Mouse (Mus musculus): ENCODE data around the gene Dusp14.

Dusp14 gene

GRCm38 (mm10) chr11:84016147-84016809 is 52.8 kb downstream of the Dusp14 start:
- DNase-seq (ENCODE audit: low read depth, low spot score) = no peak

- no peak for DNase-seq (ENCODE audit: low read depth, low spot score)
Measured at GRCm38 (mm10) chr11:84013105-84013504, 56.0 kb downstream of the Dusp14 start.

- no peak for DNase-seq (ENCODE audit: low read depth, low spot score)
Measured at GRCm38 (mm10) chr11:84011576-84011975, 57.5 kb downstream of the Dusp14 start.

GRCm38 (mm10) chr11:84011050-84011449 is 58.0 kb downstream of the Dusp14 start:
- peak; percentile 46 for DNase-seq (ENCODE audit: low read depth, low spot score)

GRCm38 (mm10) chr11:84010411-84010810 is 58.6 kb downstream of the Dusp14 start:
- DNase-seq (ENCODE audit: low read depth, low spot score) = no peak

- DNase-seq (ENCODE audit: low read depth, low spot score) = peak; percentile 29
Measured at GRCm38 (mm10) chr11:84009001-84009400, 60.1 kb downstream of the Dusp14 start.

GRCm38 (mm10) chr11:84003986-84004385 is 65.1 kb downstream of the Dusp14 start:
- DNase-seq (ENCODE audit: low read depth, low spot score) = no peak

- peak; percentile 63 for DNase-seq (ENCODE audit: low read depth, low spot score)
Measured at GRCm38 (mm10) chr11:84001257-84001656, 67.8 kb downstream of the Dusp14 start.

- DNase-seq (ENCODE audit: low read depth, low spot score) = no peak
Measured at GRCm38 (mm10) chr11:83999411-83999915, 69.6 kb downstream of the Dusp14 start.

- no peak for DNase-seq (ENCODE audit: low read depth, low spot score)
Measured at GRCm38 (mm10) chr11:83998993-83999392, 70.1 kb downstream of the Dusp14 start.

Measured in ES-CJ7 (cell line).